Mouse (Mus musculus) spleen, postnatal 10 days (tissue): Measurements from ENCODE around the gene Acad12.
A peak's percentile ranks its signal among the peaks of the same experiment; 100 is the strongest.
"Not testable (repeated sequence)": the region's sequence is repeated elsewhere in the genome, so short reads cannot be mapped to it uniquely, and the experiment has no call there.

Source experiments
- DNase-seq, 2 experiments: peaks; one replicate each; pipeline ENCODE4 v3.0.0; 2021 to 2022; ENCODE audit warnings: low spot score in 2 of 2

Acad12 gene

DNA sequence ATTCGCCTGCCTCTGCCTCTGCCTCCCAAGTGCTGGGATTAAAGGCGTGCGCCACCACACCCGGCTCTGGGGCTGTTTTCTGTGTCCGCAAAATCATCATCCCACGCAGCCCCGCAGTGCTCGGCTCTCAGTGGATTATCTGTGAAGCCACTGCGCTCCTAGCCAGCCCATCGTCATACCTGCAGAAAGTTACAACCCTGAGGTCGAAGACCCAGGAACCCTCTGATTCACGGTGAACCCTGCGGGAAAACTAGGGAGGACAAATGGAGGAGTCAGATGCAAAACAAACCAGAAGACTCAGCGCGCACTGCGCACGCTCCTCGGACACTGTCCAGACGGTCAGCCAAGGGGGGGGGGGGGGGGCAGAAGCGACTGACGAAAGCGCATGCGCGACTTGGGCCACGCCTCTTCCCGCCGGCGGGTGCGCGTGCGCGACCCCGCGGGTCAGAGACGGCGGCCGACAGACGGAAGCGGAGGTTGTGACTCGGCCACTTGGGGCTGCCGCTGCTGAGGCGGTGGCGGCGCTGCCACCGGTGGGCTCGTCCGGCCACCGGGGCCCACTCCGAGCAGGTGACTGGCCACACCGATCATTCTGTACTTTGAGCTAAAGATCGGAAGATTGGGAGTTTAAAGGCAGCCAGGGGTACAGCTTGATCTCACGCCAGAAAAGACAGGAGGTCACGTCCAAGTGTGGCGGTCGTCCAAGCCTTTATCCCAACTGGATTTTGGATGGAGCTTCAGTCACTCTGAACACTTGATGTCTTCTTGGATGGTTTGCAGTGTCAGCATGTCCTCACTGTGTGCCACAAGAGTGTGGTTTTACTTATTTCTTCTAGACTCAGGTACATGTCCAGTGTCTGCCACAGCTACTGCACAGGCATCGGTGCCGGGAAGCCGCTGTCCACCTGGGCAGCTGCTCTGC is at the start of gene Acad12:
Acad12 (minus strand) TSS at position 347 of the 922 bp plus-strand sequence.
- DNase-seq: peak; percentile 76 to 84

DNA sequence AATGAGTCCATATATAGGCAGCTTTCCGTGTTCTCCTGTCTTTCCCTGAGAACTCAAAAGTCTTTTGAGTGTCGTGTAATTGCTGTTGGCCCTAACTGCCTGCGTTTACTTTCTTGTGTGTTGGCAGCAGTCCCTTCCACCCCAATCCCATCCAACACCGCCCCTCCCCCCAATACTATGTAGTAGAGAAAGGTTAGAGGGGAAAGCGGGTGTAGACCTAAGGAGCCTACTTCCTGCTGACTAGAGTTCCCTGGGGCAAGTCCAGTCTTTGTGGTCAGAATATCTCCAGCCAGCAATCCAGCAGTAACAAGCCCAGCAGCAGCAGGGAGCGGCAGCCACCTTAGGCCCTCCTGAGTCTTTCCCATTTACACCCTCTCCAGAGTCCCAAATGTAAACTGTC is 49.7 kb upstream of the Acad12 start:
- no peak for DNase-seq

DNA sequence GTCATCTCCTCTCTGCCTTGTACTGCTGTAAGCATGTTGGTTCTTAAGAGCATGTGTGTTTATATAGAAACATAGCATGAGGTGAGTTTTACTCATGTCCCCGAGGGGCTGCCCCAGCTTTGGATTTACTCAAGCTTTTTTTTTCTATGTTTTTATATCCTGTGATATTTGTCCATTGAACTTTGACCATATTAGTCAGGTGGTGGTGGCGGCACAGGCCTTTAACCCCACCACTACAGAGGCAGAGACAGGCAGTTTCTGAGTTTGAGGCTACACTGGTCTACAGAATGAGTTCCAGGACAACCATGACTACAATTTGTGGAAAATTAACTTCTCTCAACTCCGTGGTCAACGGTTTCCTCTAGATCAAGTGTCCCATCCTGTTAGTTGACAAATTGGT is 48.3 kb upstream of the Acad12 start:
- no peak for DNase-seq

DNA sequence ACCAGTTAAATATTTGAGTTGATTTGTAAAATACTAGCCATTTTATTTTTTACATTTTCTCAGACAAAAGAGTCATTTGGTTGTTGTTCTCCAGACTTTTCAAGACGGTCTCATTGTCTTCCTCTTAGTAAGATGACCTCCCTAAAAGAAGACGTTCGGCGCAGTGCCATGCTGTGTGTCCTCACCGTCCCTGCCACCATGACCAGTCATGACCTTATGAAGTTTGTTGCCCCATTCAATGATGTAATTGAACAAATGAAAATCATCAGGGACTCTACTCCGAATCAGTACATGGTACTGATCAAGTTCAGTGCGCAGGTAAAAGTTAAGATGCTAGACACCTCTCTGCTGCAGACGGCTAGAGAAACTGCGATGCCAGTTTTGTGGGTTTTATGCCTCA is 46.2 kb upstream of the Acad12 start:
- no peak for DNase-seq

DNA sequence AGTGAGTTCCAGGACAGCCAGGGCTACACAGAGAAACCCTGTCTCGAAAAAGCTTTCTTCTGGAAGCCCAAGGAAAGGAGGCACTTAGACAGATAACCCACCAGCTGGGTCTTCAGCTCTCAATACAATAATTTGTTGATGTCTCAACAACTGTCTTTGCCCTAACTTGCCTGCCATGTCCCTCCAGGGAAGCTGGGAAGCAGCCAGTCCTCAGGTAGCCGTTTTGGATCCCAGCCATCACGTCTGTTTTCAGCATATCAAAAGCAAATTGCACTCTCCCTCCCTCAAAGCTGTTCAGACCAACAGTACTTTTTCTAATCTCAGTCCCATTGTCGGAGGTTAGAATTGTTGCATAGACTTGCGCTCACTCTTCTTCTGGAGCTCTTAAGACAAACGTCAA is 45.3 kb upstream of the Acad12 start:
- no peak for DNase-seq

DNA sequence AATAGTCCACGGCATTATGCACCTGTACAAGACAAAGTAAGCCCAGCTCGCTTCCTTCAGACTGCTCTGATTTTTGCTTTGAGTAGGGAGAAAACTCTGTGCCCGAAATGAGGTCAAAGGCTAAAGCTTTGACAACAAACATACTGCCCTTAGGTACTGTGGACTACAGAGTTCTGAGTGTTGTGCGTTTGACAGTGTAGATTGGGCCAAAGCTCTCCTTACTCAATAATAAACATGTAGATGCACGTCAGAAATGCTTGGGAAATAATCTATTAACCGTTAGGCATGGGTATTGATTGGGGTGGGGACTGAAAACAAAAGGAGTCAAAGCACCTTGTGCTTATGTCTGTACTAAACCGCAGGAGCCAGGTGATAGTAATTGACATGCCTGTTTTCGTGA is 44.7 kb upstream of the Acad12 start:
- DNase-seq: no peak

DNA sequence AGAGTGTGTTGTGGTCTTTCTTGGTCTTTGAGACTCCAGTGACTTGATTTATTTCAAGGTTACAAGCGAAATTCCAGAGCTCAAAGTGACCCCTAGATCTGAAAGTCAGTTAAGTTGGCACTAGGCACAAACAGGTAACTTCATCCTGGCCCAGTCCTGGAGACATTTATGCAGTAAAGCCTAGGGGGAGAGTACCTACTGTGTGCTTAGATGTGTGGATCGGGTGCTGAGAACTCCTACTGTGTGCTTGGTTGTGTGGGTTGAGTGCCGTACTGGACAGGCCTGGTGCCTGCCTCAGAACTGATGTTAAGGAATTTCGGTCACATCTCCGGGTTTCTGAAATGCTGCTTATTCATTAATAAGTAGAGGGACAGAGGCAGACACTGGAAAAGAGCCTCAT is 42.8 kb upstream of the Acad12 start:
- no peak for DNase-seq

DNA sequence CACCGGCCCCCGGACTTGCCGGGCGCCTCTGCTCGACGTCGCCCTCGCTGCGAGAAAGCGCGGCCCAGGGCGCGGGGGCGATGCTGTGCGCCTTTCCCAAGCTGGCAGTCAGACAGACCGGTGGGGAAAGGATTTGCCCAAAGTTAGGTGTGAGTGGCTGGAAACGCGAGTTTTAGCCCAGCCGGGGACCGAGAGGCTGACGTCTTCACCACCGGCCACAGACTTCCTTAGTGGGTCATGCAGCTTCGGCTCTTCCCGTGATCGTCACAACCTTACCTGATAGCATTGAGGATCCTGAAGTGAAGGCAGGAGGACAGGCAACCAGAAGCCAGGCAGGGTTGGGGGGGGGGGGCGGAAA is 42.1 kb upstream of the Acad12 start:
- peak in 1 of 2 experiments; percentile 54 for DNase-seq

DNA sequence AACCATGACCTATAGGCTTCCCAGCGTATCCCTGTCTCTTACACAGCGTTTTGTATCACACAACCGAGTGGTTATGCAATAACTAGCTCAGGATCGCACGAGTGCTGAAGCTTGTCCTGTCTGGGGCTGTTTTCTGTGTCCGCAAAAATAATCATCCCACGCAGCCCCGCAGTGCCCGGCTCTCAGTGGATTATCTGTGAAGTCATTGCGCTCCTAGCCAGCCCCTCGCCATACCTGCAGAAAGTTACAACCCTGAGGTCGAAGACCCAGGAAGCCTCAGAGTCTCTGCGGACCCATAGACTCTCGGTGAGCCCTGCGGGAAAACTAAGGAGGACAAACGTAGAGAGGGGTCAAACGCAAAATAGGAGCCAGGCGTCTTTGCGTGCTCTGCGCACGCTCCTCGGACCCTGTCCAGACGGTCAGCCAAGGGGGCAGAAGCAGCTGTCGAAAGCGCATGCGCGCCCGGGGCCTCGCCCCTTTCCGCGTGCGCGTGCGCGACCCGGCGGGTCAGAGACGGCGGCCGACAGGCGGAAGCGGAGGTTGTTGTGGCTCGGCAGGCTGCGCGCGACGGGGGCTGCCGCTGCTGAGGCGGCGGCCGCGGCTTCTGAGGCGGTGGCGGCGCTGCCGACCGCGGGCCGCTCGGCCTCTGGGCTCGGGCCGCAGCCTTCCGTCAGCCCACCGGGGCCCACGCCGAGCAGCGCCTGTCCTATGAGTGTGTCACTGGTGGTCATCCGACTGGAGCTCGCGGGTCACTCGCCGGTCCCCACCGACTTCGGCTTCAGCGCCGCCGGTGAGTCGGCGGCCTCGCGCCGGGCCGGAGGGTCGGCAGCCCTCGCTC is 41.5 kb upstream of the Acad12 start, which contains the start of the genes Acad10 and Brap:
Acad10 (minus strand) TSS at position 456 of the 838 bp plus-strand sequence.
Brap (plus strand) TSS at position 505 of the 838 bp plus-strand sequence.
- DNase-seq: peak; percentile 92 to 95

DNA sequence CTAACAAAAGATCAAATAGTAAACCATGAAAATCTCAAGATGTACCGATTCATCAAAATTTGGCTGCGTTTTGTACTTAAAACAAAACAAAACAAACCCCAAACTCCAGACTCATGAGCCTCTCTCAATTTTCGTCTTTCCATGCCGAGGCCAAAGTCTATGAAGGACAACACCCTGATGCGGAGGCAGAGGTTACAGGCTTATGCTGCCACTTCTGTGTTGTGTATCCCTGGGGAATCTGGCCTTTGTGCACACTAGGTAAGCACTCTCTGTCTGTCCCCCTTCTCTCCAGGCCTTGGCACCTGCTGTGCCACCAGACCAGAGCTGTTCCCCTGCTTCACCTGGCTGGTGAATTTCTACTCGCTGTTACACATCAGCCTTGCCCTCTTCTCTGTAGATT is 38.9 kb upstream of the Acad12 start:
- not testable (repeated sequence) for DNase-seq

DNA sequence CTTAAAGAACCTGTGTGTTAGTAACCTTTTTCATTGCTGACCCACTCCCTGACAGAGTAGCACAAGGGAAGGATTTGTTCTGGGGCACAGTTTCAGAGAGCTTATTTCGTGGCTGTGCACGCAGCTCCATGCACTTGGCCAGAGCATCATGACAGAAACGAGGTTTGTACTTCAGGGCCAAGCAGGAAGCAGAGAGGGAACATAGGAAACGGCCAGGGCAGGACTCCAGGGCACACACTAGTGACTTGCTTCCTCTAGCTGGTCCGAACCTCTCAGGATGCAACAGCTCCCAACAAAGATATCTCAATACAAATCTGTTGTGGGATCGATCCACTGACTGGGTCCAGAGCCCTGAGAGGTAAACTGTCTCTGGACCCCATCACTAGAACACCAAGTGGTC is 38.1 kb upstream of the Acad12 start:
- not testable (repeated sequence) for DNase-seq

DNA sequence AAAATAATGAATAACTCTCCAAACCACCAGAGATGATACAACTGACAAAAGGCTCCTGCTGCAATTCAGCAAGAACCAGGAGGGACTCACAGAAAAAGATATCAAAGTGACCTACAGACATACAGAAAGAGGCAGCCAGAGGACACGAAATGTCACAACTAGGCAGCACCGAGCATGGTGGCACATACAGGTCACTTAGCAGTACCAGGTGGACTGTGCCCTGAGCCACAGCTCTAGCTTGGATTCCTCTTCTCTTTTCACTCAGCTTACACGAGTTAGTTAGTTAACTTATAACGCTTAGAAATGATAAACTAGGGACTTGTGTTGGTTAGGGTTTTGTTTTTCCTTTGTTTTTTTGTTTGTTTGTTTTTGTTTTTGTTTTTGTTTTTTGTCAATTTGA is 35.8 kb upstream of the Acad12 start:
- no peak for DNase-seq

DNA sequence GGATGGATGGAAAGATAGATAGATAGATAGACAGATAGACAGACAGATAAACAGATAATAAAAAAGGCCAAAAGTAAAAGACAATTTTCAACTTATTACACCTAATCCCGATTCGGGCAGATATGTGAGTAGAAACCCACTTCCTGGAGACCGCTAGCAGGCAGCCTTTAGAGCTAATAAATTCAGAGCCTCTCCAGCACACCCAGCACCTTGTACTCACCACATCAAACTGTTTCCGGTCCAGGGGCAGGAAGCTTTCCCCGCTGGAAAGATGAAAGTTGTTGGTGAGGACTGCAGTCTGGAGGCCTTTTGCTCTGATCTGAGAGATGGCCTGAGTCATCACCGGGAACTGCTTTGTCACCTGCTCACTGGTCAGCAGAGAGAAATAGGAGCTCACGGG is 30.4 kb upstream of the Acad12 start:
- no peak for DNase-seq

DNA sequence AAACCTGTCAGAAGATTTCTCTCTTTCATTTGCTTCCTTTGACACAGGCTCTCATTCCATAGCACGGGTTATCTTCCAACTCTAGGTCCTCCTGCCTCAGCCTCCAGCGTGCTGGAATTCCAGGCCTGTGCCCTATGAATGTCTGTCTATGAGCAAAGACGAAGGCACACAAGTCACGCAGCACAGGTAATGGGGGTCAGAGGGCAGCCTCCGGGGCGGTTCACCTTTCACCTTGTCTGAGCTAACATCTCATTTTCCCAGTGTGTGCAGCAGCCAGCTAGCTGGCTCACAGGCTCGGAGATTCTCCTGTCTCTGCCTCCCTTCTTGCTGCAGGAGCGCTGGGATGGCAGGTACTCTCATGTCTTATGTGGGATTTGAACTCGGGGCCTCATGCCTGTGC is 20.9 kb upstream of the Acad12 start:
- no peak for DNase-seq

DNA sequence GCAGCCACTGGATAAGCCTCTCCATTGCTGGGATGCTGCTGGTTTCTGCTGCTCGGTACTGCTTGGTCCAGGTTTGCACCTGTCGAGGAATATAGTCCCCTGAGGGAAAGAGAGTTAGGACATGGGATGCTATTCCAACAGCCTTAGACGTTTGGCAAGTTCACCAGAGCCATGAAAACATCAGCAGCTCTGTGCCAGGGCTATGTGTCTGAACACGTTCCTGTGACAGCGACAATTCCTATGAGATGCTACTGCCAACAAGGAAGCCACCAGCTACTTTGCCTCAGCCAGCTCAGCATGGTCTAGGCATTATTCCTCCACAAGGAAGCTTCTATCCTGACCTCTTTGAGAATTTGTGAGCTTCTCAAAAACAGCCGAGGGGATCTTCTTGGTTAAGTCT is 18.6 kb upstream of the Acad12 start:
- no peak for DNase-seq

DNA sequence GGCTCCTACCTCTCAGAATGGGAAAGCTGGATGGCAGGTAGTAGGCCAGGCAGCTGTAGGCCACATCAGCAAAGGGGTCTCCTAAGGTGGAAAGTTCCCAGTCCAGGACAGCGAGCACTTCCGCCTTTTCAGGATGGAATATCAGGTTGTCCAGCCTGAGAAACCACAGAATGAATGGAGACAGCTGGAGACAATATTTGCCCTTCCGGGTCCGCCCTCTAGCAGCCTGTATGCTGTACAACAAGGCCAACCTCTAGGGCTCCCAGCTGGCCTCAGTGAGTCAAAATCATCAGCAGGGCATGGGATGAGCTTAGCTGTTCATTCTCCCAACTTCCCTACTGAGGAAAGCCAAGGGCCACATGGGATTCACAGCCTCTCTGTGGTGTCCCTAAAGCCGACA is 15.9 kb upstream of the Acad12 start:
- DNase-seq: no peak

DNA sequence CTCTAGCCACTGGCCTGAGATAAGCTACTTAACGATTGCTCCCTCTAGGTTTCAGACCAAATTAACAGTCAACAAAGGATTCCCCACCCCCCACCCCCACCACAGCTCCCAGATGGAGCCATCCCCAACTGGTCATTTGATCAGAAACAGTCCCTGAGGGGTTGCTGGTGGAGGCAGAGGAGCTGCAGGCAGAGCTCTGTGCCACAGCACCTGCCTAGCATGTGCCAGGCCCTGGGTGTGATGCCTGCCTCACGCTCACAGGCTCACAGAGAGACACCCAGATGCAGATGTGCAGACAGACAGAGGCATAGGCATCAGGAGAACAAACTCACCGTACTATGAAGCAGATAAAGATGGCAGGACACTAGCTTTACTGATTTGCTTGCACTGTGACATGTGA is 14.1 kb upstream of the Acad12 start:
- DNase-seq: no peak

DNA sequence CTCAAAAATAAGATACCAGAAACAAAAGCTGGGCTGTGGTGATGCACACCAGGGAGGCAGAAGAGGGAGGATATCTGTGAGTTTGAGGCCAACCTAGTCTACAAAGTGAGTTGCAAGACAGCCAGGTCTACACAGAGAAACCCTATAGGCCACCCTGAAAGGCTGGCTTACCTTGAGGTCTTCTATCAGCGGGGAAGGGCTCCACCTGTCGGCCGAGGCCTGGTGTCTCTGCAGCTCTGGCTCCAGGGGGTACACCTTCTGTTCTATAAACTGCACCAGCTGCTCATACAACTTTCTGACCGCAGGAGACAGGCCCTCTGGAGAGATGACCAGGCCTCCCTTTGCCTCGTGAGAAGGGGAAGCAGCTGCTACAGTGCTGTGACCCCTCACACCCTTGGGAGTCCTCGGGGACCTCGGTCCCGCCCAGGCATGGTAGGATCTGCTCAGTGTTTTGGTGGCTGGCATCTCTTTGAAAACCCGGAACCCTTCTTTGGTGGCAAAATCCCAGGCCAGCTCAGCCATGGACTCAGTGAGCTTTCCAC is 12.4 kb upstream of the Acad12 start:
- peak in 1 of 2 experiments; percentile 58 for DNase-seq

DNA sequence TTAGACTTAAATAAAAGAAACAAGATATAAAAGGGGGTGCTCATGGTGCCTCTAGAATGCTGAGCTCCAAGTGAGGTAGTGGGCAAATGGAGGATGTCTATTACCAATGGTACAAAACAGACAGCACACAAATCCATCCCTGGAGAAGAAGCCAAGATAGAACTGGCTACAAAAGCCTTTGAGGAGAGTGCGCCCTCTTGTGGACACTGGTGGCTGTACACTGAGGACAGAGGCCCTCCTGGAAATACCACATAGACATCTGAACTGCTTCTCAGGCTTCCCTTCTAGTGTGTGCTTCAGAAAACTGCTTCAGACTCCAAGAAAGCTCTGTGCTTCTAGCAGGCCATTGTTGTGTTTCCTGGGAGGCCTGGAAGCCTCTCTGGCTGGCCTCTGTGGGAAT is 9.1 kb upstream of the Acad12 start:
- peak; percentile 77 to 89 for DNase-seq

DNA sequence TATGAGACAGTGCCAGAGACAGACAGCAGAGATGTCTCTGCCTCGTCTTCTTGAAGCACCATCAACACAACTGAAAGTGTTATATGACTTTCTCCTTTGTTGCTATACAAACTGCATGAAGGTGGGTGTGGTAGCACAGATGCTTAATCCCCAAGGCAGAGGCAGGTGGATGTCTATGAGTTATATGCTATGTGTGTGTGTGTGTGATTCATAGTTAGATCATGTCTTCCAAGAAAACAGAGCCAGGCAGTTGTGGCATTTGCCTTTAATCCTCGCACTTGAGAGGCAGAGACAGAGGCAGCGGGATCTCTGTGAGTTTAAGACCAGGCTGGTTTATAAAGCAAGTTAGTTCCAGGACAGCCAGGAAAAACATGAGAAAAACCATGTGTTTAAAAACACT is 4.5 kb upstream of the Acad12 start:
- no peak for DNase-seq

DNA sequence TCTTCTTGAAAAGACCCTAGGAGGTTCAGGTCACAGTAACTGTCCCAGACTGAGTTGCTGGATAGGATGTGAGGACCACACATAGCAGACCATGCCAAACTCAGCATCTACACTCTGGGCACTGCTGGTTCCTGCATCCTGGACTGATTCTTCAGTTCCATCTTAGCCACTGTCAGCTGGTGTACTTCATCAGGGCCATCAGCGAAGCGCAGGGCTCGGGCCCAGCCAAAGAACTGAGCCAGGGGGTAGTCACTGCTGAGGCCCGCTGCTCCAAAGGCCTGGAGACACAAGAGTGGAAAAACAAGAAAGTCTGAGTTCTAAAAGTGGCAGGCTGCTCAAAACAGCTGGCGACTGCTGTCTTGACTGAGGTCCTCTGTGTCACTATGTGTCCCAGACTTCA is 2.4 kb upstream of the Acad12 start:
- no peak for DNase-seq

DNA sequence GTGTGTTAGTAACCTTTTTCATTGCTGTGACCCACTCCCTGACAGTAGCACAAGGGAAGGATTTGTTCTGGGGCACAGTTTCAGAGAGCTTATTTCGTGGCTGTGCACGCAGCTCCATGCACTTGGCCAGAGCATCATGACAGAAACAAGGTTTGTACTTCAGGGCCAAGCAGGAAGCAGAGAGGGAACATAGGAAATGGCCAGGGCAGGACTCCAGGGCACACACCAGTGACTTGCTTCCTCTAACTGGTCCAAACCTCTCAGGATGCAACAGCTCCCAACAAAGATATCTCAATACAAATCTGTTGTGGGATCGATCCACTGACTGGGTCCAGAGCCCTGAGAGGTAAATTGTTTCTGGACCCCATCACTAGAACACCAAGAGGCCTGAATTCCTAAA is 3.8 kb downstream of the Acad12 start:
- DNase-seq: not testable (repeated sequence)
